Mouse (Mus musculus): ENCODE measurements at regions not wholly inside any gene's neighbourhood (a gene's known extent, or its start where the extent isn't known, plus 50 kb on each side); places are given as distances from the start of the nearest gene placed in this dataset.

DNA sequence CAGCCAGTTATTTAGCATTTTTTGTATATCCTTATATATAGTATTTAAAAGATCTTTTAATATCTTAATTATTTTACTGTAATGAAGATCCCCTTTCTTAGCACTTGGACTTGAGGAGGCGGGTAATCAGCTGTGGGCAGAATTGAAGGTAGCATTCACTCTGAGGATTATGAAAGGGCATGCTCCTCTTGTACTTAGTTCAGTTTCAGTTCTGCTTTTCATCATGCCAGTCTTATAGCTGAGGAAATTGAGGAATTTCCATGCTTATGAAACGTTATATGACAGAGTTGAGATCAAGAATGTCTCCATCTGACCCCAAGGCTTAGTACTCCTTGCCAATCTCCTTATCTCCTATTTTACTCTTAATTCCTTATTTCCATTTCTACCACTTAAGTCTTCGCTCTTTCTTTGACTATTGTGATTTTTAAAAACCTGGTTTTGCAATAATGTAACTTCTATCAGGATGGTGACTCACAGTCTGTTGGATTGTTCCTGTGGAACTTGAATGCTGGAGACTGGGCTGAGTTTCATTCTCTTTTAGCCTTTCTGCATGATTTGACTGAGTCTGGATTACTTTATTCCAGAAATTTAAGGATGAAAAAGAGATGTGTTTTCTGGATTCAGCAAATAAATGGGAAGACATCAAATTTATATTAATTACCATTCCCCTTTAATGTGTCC is 133.6 kb downstream of the Papss1 start:
- no peak for DNase-seq

DNA sequence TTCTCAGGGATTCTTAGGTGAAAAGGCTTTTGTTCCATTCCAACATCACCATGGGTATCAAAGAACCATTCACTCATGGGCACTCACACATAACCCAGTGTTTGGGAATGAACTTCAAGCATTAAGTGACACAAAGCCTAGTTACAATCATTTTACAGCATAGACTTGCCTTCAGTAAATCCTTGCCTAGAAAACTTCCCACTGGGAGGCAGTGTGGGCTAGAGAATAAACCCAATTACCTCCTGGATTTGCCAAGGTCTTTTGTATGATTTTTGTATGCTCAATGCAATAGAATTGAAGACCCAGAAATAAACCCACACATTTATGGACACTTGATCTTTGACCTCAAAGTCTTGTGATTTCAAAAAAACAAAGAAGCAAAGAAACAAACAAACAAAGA is 138.6 kb downstream of the Papss1 start:
- DNase-seq: peak; percentile 63

- DNase-seq: no peak
Observed at GRCm38 (mm10) chr3:131713532-131713931, 149.0 kb downstream of the Papss1 start.

GRCm38 (mm10) chr3:131718761-131719160 is 154.2 kb downstream of the Papss1 start:
- no peak for DNase-seq

DNA sequence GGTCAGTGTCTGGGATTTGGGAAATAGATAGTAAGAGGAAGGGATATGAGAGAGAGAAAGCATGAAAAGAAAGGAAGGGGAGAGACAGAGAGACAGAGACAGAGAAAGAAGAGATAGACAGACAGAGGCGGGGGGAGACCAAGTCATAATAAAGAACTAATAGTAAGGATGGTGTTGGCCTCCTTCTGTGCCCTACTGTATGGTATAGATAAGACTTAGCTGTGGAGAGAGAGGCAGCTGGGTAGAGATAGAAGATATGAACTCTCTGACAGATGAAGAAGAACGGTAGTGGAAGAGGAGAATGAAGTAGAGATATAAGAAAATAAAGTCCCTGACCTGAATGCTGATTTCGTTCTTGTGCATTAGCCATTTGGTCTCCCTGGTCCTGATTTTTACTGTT is 164.1 kb downstream of the Papss1 start:
- DNase-seq: no peak

DNA sequence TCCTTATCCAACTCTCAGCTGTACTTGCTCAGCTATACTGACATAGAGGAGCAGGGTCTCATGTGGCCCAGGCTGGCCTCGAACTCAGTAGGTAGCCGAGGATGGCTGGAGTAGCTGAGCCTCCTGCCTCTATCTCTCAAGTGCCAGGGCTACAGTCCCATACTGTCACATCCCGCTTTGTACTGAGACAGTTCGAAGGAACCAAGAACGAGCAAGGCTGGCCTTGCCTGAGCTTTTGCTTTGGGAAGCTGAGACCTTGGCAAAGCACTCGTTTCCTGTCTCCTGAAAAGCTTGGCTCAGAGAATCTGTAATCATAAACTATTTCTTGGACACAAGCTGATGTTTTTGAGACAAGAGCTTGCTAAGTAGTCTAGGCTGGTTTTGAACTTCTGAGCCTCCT is 169.7 kb downstream of the Papss1 start:
- DNase-seq: peak; percentile 48

- DNase-seq: peak; percentile 44
Observed at GRCm38 (mm10) chr3:131737461-131737860, 172.9 kb downstream of the Papss1 start.

DNA sequence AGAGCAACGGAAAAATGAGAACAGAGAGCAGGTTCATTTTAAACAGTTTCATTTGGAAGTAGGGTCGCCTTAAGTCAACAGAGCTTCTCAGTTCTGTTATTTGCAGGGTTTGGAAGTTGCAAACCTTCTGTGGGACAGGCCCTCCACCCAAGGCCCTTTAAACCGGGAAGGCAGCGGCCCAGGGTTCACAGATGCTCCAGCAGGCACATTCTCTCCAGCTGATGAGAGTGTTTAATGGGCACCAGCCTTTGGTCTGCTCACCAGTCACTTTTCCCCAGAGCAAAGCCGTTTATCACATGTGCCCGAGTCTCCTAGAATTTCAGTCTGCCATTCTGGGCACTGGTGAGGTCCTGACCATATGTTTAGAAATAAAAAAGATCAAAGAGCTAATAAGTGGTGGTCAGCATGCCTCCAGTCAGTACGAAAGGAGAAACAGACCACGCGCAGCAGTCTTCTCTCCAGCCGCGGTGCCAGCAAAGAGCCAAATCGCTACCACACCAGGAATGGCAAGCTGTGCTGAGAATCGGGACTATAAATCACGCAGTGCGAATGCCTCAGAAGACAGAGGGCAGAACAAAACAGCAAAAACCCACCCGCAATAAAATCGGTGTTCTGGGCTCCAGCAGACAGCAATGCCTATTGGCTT is 173.5 kb downstream of the Papss1 start:
- no peak for DNase-seq

DNA sequence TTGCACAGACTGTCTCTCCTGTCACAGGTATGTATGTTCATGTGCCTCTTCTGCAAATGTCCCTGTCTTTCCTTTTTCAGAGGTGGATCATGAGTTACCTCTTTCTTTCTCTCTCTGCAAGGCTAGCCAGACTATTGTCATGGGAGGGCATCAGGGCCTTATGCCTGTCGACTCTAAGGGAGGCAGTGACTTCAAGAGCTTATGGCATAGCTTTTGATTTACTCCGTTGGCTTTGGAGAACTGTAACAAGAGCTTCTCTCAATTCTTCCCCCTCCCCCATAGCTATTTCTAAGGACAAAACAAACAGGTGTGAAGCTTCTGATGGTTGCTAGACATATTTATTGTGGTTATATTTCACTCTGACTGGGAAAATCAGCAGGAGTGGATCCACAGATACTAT is 191.0 kb downstream of the Papss1 start:
- no peak for DNase-seq

DNA sequence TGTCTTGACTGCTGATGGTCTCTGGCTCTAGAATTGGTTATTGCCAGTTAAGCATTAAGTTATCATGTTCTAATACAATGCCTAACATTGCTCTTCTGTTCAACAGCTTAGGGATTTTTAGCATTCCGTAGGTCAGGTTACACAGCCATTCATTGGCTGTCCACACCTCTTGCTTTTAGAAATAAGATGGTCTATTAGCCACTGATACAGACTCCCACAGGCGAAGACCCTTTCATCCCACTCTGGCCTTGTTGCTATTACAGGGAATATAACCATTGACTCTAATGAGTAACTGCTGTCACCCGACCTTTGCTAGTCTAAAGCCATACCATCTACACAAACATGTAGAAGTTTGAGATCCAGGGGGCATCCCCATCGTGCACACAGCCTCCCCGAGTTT is 191.6 kb downstream of the Papss1 start:
- no peak for DNase-seq

DNA sequence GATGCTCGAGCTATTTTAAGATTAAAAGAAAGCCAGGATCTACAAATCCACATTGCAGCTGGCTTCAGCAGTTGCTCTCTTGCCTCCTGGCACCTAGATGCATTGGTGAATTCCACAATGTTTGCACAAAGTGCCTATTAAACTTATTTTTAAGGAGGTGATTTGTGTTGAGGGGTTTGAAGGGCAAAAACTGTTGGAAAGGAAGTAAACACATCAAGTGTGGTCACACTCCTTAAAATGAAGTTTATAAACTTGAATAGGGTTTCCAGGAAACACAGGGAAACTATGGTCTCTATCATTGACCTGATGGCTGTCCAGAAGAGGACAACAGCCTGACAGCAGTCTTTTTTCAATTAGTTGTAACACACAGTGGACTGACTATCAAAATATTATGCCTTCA is 205.4 kb downstream of the Papss1 start:
- DNase-seq: peak; percentile 10

GRCm38 (mm10) chr3:131770486-131770885 is 205.9 kb downstream of the Papss1 start:
- DNase-seq: no peak

DNA sequence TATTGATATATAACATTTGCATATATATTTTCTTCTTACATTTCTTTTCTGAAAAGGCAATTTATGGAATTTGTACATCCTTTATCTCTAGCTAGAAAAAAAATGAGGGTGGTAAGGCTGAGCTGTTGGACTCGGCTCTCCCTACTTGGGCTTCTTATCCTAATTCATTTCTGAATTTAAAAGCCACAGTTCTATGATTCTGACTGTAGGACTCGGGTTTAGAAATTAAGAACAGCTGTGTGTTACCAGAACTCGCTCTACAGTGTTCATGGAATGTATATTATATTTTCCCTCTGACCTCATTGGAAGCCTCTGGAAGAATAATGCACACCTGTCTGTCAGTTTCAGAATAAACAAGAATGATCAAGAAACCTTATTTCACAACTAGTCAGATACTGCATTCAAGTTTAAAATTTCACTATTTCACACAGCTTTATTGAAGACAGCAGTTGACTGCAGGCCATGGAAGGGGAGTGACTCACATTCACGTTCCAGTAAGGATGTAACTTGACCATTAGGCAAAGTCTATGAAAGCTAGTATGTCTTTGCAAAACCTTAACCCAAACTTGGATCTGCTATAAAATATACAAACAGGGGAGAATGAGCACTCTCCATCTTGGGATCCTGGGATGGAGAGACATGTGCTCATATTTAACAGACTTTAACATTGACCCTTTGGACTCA is 207.4 kb downstream of the Papss1 start:
- DNase-seq: no peak

DNA sequence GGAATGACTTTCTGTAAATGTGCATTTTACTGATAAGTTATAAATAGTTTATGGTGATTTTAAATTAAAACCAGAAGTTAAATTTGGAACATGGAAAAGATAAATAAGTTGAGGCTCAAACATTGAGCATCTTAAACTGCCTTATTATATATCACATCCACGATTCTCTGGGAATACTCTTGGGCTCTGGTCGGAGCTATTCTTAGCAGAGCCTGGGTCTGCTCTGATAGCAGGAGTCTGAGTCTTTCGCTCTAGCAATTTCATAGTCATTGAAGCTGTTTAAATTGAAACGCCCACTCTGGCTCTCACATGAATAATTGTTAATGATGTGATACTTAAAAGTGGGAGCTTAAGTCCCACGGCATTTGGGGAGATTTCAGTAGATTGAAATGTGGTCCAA is 208.0 kb downstream of the Papss1 start:
- no peak for DNase-seq

GRCm38 (mm10) chr3:131775431-131775830 is 210.9 kb downstream of the Papss1 start:
- no peak for DNase-seq

DNA sequence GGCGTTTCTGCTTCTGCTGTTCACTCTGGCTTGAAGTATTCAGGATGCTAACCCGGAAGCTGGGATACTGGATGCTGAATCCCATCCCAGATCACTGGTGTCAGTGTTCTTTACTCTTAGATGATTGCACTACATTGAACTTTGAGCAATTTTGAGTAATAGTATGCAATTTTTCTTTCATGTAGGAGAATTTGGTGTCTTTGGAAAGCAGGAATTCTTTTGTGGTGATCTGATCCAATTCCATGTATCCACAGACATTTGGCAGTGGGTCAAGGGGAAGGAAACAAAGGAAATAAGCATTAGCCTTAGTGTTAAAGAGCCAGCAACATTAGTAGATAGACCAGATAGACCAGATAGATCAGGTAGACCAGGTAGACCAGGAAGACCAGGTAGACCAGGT is 212.1 kb downstream of the Papss1 start:
- no peak for DNase-seq

DNA sequence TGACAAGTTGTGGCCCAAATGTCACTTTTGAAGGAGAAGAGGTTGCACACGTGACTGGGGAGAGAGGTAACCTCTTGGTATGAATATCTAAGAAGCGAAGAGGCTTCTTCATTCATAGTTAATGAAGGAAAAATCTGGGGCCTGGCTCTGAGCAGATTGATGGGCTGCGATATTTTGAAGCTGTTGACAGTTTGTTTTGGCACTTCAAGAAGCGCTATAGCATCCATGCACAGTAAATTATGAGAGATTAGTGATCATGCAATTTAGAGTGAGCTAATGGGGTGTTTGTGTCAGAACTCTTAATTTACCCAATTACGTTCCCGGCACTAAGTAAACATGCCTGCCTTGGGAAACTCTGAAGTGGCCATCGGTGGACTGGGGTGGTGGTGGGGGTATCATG is 215.2 kb downstream of the Papss1 start:
- no peak for DNase-seq

- DNase-seq: peak; percentile 26
Observed at GRCm38 (mm10) chr3:131785524-131785923, 221.0 kb downstream of the Papss1 start.

GRCm38 (mm10) chr3:131788321-131788720 is 223.8 kb downstream of the Papss1 start:
- no peak for DNase-seq

DNA sequence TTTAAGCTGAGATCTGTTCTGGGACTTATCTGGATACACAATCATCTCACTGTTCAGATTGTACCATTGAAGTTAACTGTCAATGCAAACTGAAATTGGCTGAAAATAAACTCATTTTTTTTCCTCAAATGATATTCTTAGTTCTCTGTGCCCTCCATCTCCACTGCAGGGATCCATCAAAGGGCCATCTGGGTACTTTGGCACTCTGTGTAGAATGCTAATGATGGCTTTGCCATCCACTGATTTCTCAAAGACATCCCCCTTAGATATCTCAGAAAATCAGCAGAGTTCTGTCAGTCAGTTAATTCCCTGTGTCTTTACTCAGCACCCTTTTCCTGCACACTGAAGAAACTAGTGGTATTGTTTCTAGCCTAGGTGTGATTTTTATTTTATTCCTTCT is 224.6 kb downstream of the Papss1 start:
- no peak for DNase-seq

GRCm38 (mm10) chr3:131794056-131794455 is 229.5 kb downstream of the Papss1 start:
- DNase-seq: no peak

- DNase-seq: no peak
Observed at GRCm38 (mm10) chr3:131795108-131796005, 230.8 kb downstream of the Papss1 start.

- no peak for DNase-seq
Observed at GRCm38 (mm10) chr3:131799774-131800173, 235.2 kb downstream of the Papss1 start.
